Comparison of ENCODE assay signal across 26 mouse cellular contexts in the genomic region with DNA sequence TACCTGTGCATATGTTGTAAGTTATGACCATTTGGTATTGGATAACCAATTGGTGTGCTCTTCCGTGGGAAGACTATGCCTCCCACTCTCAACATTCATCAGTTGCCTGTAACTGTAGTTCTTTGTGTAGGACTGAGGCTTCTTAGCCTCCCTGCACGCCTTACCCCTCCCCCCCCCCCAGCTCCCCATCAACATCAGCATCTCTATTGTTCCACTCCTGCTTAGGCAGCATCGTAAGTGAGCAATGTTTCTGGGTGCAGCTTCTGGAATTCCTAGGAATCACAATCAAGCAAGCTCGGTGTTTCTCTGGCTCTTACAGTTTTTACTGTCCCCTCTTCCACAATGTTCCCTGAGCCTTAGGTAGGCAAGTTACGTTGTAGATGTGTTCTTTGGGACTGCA. TPM values are rescaled to one million over a fixed set of nuclear protein-coding genes. Genes with fewer than 3 reads are reported as not detected.
DNase-seq lines count a peak whose midpoint lies in the region; ATAC-seq and TF ChIP-seq lines count a peak whose summit lies in the region.
"Had no signal": no experiment of that assay in that cellular context is flagged by ENCODE, and none has a peak within 500 bp of the region (broad histone marks: within the 10 kb centered on the region; RNA-seq: fewer than 3 reads in every experiment).

No protein-coding gene starts in this region.

- H3K27ac ChIP-seq in ES-Bruce4 (ENCODE audit: insufficient read depth, low read length) (peak overlapping the region; percentile 94), ES-E14 (ENCODE audit: insufficient read depth, low read depth, low read length, poor library complexity, severe bottlenecking) (peak overlapping the region; percentile 85; the same call in 1 of the 2 replicates)
- H3K27ac ChIP-seq: embryonic facial prominence, embryonic 10.5 days; embryonic facial prominence, embryonic 12.5 days; forebrain, embryonic 13.5 days; gastrocnemius, adult 2 months had no signal

- no peak for DNase-seq in ES-E14 (ENCODE audit: low read depth, low spot score)
- DNase-seq in ZHBTc4 (ENCODE audit: low read depth, low spot score): peak; percentile 88
- DNase-seq in lung, adult 2 months: no peak
- no peak for DNase-seq in gastrocnemius, adult 18-20 months (ENCODE audit: low spot score)
- no peak for DNase-seq in frontal cortex, postnatal 36 days (ENCODE audit: low spot score in 2 of 2)
- DNase-seq: adrenal gland, adult 2 months; adrenal gland, postnatal 10 days; adrenal gland, postnatal 25 days; cerebellum, adult 11-12 months; cerebellum, adult 2 months; cerebellum, adult 9-10 months; cerebellum, postnatal 10 days; cerebellum, postnatal 25 days; gastrocnemius, adult 2 months had no signal

- in situ Hi-C loops in ES-E14 (cut with MboI; ENCODE audit: low sequenced_read_pairs in 2 of 2, unreplicated experiment in 2 of 2): loop anchor here in 1 of 2 experiments (25.0 kb wide), 1 partner anchor 888 kb away; a partner anchor contains a TSS

- H3K9me3 ChIP-seq in E14TG2a.4 (ENCODE audit: low read length) (no peaks in the 10 kb centered on the region), ES-Bruce4 (replicated peaks; ENCODE audit: control insufficient read depth, insufficient read depth, low read length, poor library complexity, severe bottlenecking) (no peaks in the 10 kb centered on the region), ES-E14 (ENCODE audit: control insufficient read depth, insufficient read depth, low read depth, low read length) (no peaks in the 10 kb centered on the region)
- H3K9me3 ChIP-seq: embryonic facial prominence, embryonic 10.5 days; embryonic facial prominence, embryonic 12.5 days; forebrain, embryonic 13.5 days had no signal

- TF ChIP-seq EP300 in ES-Bruce4 (IDR thresholded peaks at IDR 0.05; ENCODE audit: insufficient read depth, low read depth, low read length): peak; percentile 48; the same call in 1 of the 2 replicates

- no peak for TF ChIP-seq POLR2A in ES-Bruce4 (IDR thresholded peaks at IDR 0.05; ENCODE audit: insufficient read depth, low read length)
- no peak for TF ChIP-seq POLR2A in lung, adult 2 months (IDR thresholded peaks at IDR 0.05; ENCODE audit: borderline replicate concordance, extremely low read depth, low read depth, low read length)

- H3K36me3 ChIP-seq in E14TG2a.4 (ENCODE audit: insufficient read depth, low read length) (no peaks in the 10 kb centered on the region), ES-Bruce4 (ENCODE audit: control insufficient read depth, insufficient read depth, low read length, poor library complexity, severe bottlenecking) (no peaks in the 10 kb centered on the region), ES-E14 (ENCODE audit: control insufficient read depth, insufficient read depth, low read length, poor library complexity, severe bottlenecking) (no peaks in the 10 kb centered on the region)
- H3K36me3 ChIP-seq: embryonic facial prominence, embryonic 10.5 days; embryonic facial prominence, embryonic 12.5 days had no signal

- H3K9ac ChIP-seq in ES-Bruce4 (ENCODE audit: low read depth, poor library complexity, severe bottlenecking) (peak overlapping the region; percentile 1), ES-E14 (ENCODE audit: insufficient read depth, low read depth, low read length, poor library complexity, severe bottlenecking) (peak overlapping the region; percentile 27; the same call in 1 of the 2 replicates)
- H3K9ac ChIP-seq: embryonic facial prominence, embryonic 12.5 days; forebrain, embryonic 13.5 days had no signal

- 60% methylated on average over 5 of the region's 5 CpGs for WGBS in lung, adult 2 months

- H3K4me1 ChIP-seq in E14TG2a.4 (replicated peaks; ENCODE audit: low read depth, low read length) (peaks cover 97% of the 10 kb centered on the region), ES-Bruce4 (ENCODE audit: control insufficient read depth, insufficient read depth, low read length) (peaks cover 16% of the 10 kb centered on the region), ES-E14 (ENCODE audit: control insufficient read depth in 2 of 2, insufficient read depth in 2 of 2, low read length in 2 of 2, poor library complexity in 1 of 2) (peaks cover 8 to 47% of the 10 kb centered on the region in 2 experiments)
- no peaks in the 10 kb centered on the region for H3K4me1 ChIP-seq in lung, adult 2 months (ENCODE audit: control insufficient read depth, insufficient read depth, low read length)
- H3K4me1 ChIP-seq: embryonic facial prominence, embryonic 10.5 days; embryonic facial prominence, embryonic 12.5 days had no signal

- 0 out of 2 replicates have a peak overlapping the region, but pooled peaks have one; percentile 17 for H3K4me3 ChIP-seq in E14TG2a.4 (replicated peaks; ENCODE audit: low read length)
- no peak overlapping the region for H3K4me3 ChIP-seq in ES-Bruce4 (ENCODE audit: low read depth, low read length)
- no peak overlapping the region for H3K4me3 ChIP-seq in ES-E14 (ENCODE audit: insufficient read depth in 1 of 2, low read depth in 1 of 2, low read length in 2 of 2, poor library complexity in 1 of 2, severe bottlenecking in 1 of 2)
- H3K4me3 ChIP-seq in lung, adult 2 months (replicated peaks; ENCODE audit: extremely low read depth, low read depth, low read length): no peak overlapping the region
- H3K4me3 ChIP-seq: embryonic facial prominence, embryonic 10.5 days; embryonic facial prominence, embryonic 12.5 days; forebrain, embryonic 13.5 days; gastrocnemius, adult 2 months had no signal

- H3K27me3 ChIP-seq in E14TG2a.4 (ENCODE audit: insufficient read depth, low read length) (no peaks in the 10 kb centered on the region), ES-Bruce4 (ENCODE audit: control insufficient read depth, insufficient read depth, low read length, poor library complexity, severe bottlenecking) (no peaks in the 10 kb centered on the region)
- H3K27me3 ChIP-seq: embryonic facial prominence, embryonic 12.5 days; forebrain, embryonic 13.5 days had no signal

- no peak for ATAC-seq in megakaryocyte-erythroid progenitor cell, adult 5-6 weeks (replicated peaks; ENCODE audit: low FRiP score, low TSS enrichment, poor library complexity, severe bottlenecking)
- ATAC-seq: forebrain, embryonic 13.5 days; forebrain, embryonic 16.5 days had no signal

- TF ChIP-seq CTCF in E14TG2a.4 (conservative IDR thresholded peaks at IDR 0.05; ENCODE audit: low read length) (no peak), ES-Bruce4 (IDR thresholded peaks at IDR 0.05; ENCODE audit: low read depth, low read length) (no peak)
- TF ChIP-seq CTCF in lung, adult 2 months (IDR thresholded peaks at IDR 0.05; ENCODE audit: insufficient read depth, low read length): no peak

TF ChIP-seq in ES-E14, 5 proteins besides CTCF, POLR2A, EP300 and RAD21:
- TF ChIP-seq CHD2 (IDR thresholded peaks at IDR 0.05; ENCODE audit: low read depth, low read length) (0 out of 2 replicates have a peak, but pooled peaks have one; percentile 20), HCFC1 (IDR thresholded peaks at IDR 0.05; ENCODE audit: borderline replicate concordance, insufficient read depth, low read length) (no peak), ZC3H11A (IDR thresholded peaks at IDR 0.05; ENCODE audit: borderline replicate concordance, low read depth, low read length) (no peak), ZNF384 (IDR thresholded peaks at IDR 0.05; ENCODE audit: low read depth, low read length) (no peak), MAFK (IDR thresholded peaks at IDR 0.05; ENCODE audit: insufficient read depth, low read depth, low read length) (no peak)

RNA-seq across cellular contexts. Expression of a gene that starts 5.8 kb away (rescaled TPM):
- 20.6 and 21.5 TPM in 2 replicates for polyA plus RNA-seq in ES-Bruce4 (2011; ENCODE audit: insufficient read depth, insufficient read length, low read depth, missing spikeins)
- 21.7 and 42.5 TPM in 2 replicates for total RNA-seq in ES-E14 (2012; rRNA removed)
- polyA plus RNA-seq in lung, adult 2 months (2012; rRNA removed): not detected in 2 replicates
- total RNA-seq in gastrocnemius, adult 18-20 months (2021): not detected
- not detected in 2 replicates for total RNA-seq in megakaryocyte-erythroid progenitor cell, adult 5-6 weeks (2014; fragmentation: Nextera tagmentation)
- not detected in 2 replicates for total RNA-seq in megakaryocyte-erythroid progenitor cell, adult 5-6 weeks (2017)
- total RNA-seq: adrenal gland, adult 2 months; adrenal gland, postnatal 10 days; adrenal gland, postnatal 25 days; adrenal gland, postnatal 4 days; gastrocnemius, adult 2 months; MEL had no signal
- polyA plus RNA-seq: C2C12; cerebellum, adult 2 months; cortical plate, adult 2 months; embryonic facial prominence, embryonic 10.5 days; embryonic facial prominence, embryonic 12.5 days; forebrain, embryonic 11.5 days; forebrain, embryonic 13.5 days; forebrain, embryonic 16.5 days had no signal

RNA-seq across cellular contexts. Expression of a gene that starts 14.6 kb away (rescaled TPM):
- 10.5 and 11.8 TPM in 2 replicates for polyA plus RNA-seq in ES-Bruce4 (2011; ENCODE audit: insufficient read depth, insufficient read length, low read depth, missing spikeins)
- 3.2 and 8.5 TPM in 2 replicates for total RNA-seq in ES-E14 (2012; rRNA removed)
- polyA plus RNA-seq in lung, adult 2 months (2012; rRNA removed): 0.38 and 0.65 TPM in 2 replicates
- total RNA-seq in gastrocnemius, adult 18-20 months (2021): under 1 TPM in 1 of 2 experiments, not detected in 1; 0.14 TPM
- not detected in 2 replicates for total RNA-seq in megakaryocyte-erythroid progenitor cell, adult 5-6 weeks (2014; fragmentation: Nextera tagmentation)
- total RNA-seq in megakaryocyte-erythroid progenitor cell, adult 5-6 weeks (2017): not detected in 2 replicates
- total RNA-seq: adrenal gland, adult 2 months; adrenal gland, postnatal 10 days; adrenal gland, postnatal 25 days; gastrocnemius, adult 2 months; MEL had no signal
- polyA plus RNA-seq: adrenal gland, adult 2 months; forebrain, embryonic 11.5 days had no signal

RNA-seq across cellular contexts. Expression of a gene that starts 26.8 kb away (rescaled TPM):
- polyA plus RNA-seq in ES-Bruce4 (2011; ENCODE audit: insufficient read depth, insufficient read length, low read depth, missing spikeins): 0.99 TPM in 1 of 2 replicates, not detected in the other
- total RNA-seq in ES-E14 (2012; rRNA removed): 0.31 and 0.69 TPM in 2 replicates
- 0.58 TPM in 1 of 2 replicates, not detected in the other for polyA plus RNA-seq in lung, adult 2 months (2012; rRNA removed)
- total RNA-seq in gastrocnemius, adult 18-20 months (2021): not detected
- not detected in 2 replicates for total RNA-seq in megakaryocyte-erythroid progenitor cell, adult 5-6 weeks (2014; fragmentation: Nextera tagmentation)
- not detected in 2 replicates for total RNA-seq in megakaryocyte-erythroid progenitor cell, adult 5-6 weeks (2017)
- total RNA-seq: adrenal gland, adult 2 months; adrenal gland, postnatal 10 days; adrenal gland, postnatal 25 days; adrenal gland, postnatal 4 days; gastrocnemius, adult 2 months; MEL had no signal
- polyA plus RNA-seq: adrenal gland, adult 2 months; cerebellum, adult 2 months; cortical plate, adult 2 months; embryonic facial prominence, embryonic 10.5 days; embryonic facial prominence, embryonic 12.5 days; forebrain, embryonic 11.5 days; forebrain, embryonic 13.5 days; forebrain, embryonic 16.5 days had no signal

RNA-seq across cellular contexts. Expression of a gene that starts 44.2 kb away (rescaled TPM):
- polyA plus RNA-seq in ES-Bruce4 (2011; ENCODE audit: insufficient read depth, insufficient read length, low read depth, missing spikeins): 718 and 769 TPM in 2 replicates
- 322 and 326 TPM in 2 replicates for total RNA-seq in ES-E14 (2012; rRNA removed)
- polyA plus RNA-seq in lung, adult 2 months (2012; rRNA removed): 125 and 131 TPM in 2 replicates
- 1,000 to 10,000 TPM; 1,490 to 1,592 TPM for total RNA-seq in gastrocnemius, adult 18-20 months (2021)
- 1,051 and 1,260 TPM in 2 replicates for total RNA-seq in megakaryocyte-erythroid progenitor cell, adult 5-6 weeks (2014; fragmentation: Nextera tagmentation)
- 170 and 204 TPM in 2 replicates for total RNA-seq in megakaryocyte-erythroid progenitor cell, adult 5-6 weeks (2017)

RNA-seq across cellular contexts. Expression of a gene that starts 58.7 kb away (rescaled TPM):
- polyA plus RNA-seq in ES-Bruce4 (2011; ENCODE audit: insufficient read depth, insufficient read length, low read depth, missing spikeins): not detected in 2 replicates
- total RNA-seq in ES-E14 (2012; rRNA removed): 1.6 and 2.9 TPM in 2 replicates
- not detected in 2 replicates for polyA plus RNA-seq in lung, adult 2 months (2012; rRNA removed)
- total RNA-seq in gastrocnemius, adult 18-20 months (2021): not detected
- not detected in 2 replicates for total RNA-seq in megakaryocyte-erythroid progenitor cell, adult 5-6 weeks (2014; fragmentation: Nextera tagmentation)
- total RNA-seq in megakaryocyte-erythroid progenitor cell, adult 5-6 weeks (2017): not detected in 2 replicates
- total RNA-seq: adrenal gland, adult 2 months; adrenal gland, postnatal 10 days; adrenal gland, postnatal 25 days; adrenal gland, postnatal 4 days; gastrocnemius, adult 2 months; MEL had no signal
- polyA plus RNA-seq: adrenal gland, adult 2 months; C2C12; cerebellum, adult 2 months; embryonic facial prominence, embryonic 12.5 days; forebrain, embryonic 16.5 days had no signal

Comparison
In these comparisons a context has a peak if more than half of its experiments do, and no peak if none do; other contexts are left out.
1. RNA of a gene that starts 5.8 kb away (total RNA-seq): 21.7 to 42.5 TPM in ES-E14; not detected in gastrocnemius, adult 18-20 months and not detected in megakaryocyte-erythroid progenitor cell, adult 5-6 weeks; every median in the first group is over 10 times any median in the second.